Mouse (Mus musculus) adrenal gland, postnatal 4 days (tissue): Measurements from ENCODE around the gene Abca13. TPM values are rescaled to one million over a fixed set of nuclear protein-coding genes. Genes with fewer than 3 reads are reported as not detected.

Source experiments
- DNase-seq, 2 experiments: peaks; one replicate each; pipeline ENCODE4 v3.0.0; 2021 to 2022; ENCODE audit warnings: low spot score in 2 of 2, mixed read lengths in 2 of 2
- total RNA-seq, 2 experiments: library from RNA; stranded (reverse); gene quantifications; 2 replicates each; pipeline ENCODE4 v1.2.3; 2021

Gene Abca13
- total RNA-seq, 2 experiments from 2014 or later = 0.76 to 1.8 TPM

GRCm38 (mm10) chr11:9528556-9528955 lies 336.8 kb downstream of the Abca13 start:
- DNase-seq = no peak

DNA sequence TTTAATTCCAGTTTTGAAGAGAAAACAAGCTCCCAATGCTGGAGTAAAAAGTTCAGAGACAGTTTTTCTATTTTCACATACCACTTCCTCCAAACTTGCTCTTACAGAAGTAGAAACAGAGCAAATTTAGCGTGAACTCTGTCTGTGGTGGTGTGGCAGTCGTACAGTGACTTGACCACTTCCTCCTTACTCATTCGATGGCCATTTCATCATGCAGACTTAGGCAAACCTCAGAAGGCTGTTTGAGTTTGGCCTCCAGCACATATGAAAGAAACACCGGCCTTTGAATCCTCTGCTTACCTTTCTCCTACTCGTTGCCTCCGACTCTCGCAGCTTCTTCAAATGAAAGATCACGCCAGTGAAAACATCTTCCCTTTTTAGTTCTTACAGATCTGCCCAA lies 340.0 kb downstream of the Abca13 start:
- no peak for DNase-seq

GRCm38 (mm10) chr11:9533189-9533588 lies 341.4 kb downstream of the Abca13 start:
- DNase-seq = no peak

GRCm38 (mm10) chr11:9533658-9534202 lies 342.0 kb downstream of the Abca13 start:
- no peak for DNase-seq

- no peak for DNase-seq
Measured at GRCm38 (mm10) chr11:9536811-9537210, 345.1 kb downstream of the Abca13 start.

DNA sequence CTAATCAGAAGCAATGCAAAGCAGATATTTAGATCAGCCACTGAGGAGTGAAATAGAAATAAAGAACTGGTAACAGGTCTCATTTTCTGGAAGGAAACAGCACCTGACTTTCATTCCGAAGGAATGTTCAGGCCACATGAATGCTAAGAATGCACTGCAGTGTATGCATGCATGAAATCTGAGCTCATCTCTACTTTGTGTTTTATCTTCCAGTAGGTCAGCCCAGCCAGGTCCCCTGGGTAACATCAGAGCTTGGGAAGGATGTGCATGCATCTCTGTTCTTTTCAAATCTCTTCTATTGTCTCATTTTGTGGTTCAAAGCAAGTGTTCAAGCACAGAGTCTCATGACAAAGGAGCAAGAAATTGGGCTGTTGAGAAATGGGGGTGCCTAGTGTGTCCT lies 346.6 kb downstream of the Abca13 start:
- DNase-seq = no peak

GRCm38 (mm10) chr11:9560026-9560425 lies 368.3 kb downstream of the Abca13 start:
- DNase-seq = no peak

- no peak for DNase-seq
Measured at GRCm38 (mm10) chr11:9568302-9568701, 376.6 kb downstream of the Abca13 start.

DNA sequence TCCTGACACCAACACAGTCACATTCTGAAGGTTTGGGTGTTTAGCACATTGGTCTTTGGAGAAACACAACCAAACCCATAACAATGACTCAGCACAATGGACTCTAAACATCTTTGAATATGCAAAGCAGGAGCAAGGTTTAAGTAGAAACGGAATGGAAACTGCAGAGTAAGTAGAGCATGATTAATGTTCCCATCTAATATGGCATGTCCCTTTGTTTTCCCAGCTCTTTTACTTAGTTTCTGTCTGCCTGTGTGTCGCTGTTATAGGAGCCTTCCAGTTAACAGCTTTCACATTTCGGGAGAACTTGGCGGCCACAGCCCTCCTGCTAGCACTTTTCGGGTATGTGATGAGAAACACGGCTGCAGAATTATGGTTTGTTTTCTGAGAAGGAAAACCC lies 378.6 kb downstream of the Abca13 start:
- no peak for DNase-seq

GRCm38 (mm10) chr11:9574894-9575293 lies 383.2 kb downstream of the Abca13 start:
- DNase-seq = no peak

GRCm38 (mm10) chr11:9591757-9592316 lies 400.1 kb downstream of the Abca13 start:
- no peak for DNase-seq

- no peak for DNase-seq
Measured at GRCm38 (mm10) chr11:9597299-9597698, 405.6 kb downstream of the Abca13 start.

GRCm38 (mm10) chr11:9601096-9601495 lies 409.4 kb downstream of the Abca13 start:
- DNase-seq = no peak

GRCm38 (mm10) chr11:9602137-9602536 lies 410.4 kb downstream of the Abca13 start:
- no peak for DNase-seq

- DNase-seq = no peak
Measured at GRCm38 (mm10) chr11:9608249-9608648, 416.5 kb downstream of the Abca13 start.

DNA sequence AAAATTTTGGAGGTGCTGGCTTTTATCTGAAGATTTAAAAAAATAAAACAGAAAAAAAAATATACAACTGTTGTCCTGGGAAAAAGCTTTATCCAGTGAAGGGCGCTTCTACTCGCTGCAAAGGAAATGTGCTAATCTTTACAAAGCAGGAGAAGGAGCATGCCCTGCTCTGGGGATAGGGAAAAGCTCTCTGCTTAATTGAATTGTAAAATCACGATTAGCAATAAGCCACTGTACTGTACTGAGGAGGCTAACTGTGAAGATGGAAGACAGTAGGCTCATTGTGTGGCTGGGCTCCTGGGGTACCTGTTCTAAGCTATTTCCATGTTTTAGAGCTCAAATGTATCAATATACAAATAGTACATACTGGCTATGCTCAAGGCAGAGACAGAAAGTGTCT lies 417.3 kb downstream of the Abca13 start:
- no peak for DNase-seq

GRCm38 (mm10) chr11:9616133-9616532 lies 424.4 kb downstream of the Abca13 start:
- DNase-seq = no peak

GRCm38 (mm10) chr11:9616665-9617064 lies 424.9 kb downstream of the Abca13 start:
- no peak for DNase-seq

- no peak for DNase-seq
Measured at GRCm38 (mm10) chr11:9619986-9620385, 428.2 kb downstream of the Abca13 start.

DNA sequence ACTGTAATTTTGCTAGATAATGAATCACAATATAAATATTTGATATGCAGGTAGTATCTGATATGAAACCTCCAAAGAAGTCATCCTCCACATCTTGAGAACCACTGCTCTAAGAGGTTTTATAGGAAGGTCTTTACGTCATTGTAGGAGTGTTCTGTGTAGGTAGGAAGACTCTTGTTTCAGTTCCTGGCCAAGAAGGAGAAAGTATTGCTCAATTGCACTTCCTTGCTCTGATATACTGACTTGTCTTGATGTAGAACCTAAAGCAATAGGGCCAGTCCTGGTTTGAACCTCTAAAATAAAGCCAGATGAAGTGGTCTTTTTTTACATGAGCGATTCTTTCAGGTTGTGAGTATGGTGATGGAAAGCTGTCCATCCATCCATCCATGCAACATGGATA lies 431.1 kb downstream of the Abca13 start:
- no peak for DNase-seq

GRCm38 (mm10) chr11:9624753-9625152 lies 433.0 kb downstream of the Abca13 start:
- no peak for DNase-seq

DNA sequence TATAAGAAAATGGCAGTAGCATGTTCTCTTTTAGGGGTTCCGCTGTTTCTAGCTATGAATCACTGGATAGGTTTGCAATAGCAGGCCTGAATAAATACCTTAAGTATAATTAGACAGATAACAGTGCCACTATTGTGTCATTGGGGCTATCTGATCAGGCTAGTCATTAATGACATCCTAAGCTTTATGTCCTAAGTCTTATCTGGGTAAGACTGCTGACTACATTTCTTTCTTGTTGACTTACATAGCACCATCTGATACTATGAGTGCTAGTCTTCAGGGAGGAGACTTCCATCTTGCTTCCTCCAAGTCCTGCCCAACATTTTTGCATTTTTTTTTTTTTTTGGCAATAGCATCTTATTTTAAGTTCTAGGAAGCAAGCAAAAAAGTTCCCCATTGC lies 434.1 kb downstream of the Abca13 start:
- DNase-seq = no peak

DNA sequence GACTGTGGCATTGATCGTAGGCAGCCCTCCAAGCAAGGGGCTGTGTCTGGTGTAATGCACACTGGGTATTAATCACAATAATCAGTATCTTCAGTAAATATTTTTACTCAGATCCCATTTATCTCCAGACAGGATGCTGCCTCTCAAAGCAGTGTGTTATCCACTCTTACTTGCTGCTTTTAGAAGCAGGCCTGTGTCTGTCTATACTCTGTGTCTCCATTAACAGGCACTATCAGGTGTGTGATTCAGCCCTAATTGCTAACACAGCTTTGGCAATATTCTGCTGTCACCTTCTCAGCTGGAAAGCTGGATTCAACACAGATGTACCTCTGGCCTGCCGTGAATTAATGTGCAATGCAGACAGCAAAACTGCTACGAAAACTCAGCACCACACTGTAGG lies 455.5 kb downstream of the Abca13 start:
- no peak for DNase-seq

DNA sequence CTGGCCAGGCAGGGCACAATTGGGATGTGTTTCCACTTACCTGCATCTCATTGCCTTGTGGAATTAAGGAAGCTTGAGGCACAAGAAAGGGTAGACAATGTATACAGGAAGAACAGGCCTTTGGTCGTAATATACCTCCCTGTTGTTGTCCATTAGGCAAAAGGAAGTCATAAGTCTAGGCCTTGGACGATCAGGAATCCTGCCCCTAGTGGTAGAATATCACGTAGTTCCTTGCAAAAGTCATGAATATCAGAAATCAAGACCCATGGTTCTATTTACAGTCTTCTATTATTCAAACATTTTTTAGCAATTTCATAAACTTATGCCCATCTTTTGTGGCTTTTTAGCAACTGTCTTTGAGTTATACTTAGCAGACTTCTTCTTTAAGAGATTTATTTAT lies 456.2 kb downstream of the Abca13 start:
- DNase-seq = no peak
